Mouse (Mus musculus) left cerebral cortex, adult 9 months (tissue): ENCODE results near the gene Zfp57.
A peak's percentile ranks its signal among the peaks of the same experiment; 100 is the strongest.

Experiments
- DNase-seq, 2 experiments: peaks; one replicate each; pipeline ENCODE4 v3.0.0; 2022; ENCODE audit warnings: low spot score in 2 of 2

Gene Zfp57

GRCm38 (mm10) chr17:36995448-36995847, 5.5 kb upstream of the Zfp57 start:
- no peak for DNase-seq

- DNase-seq: peak in 1 of 2 experiments; percentile 87
Measured at GRCm38 (mm10) chr17:36997033-36997735, 3.8 kb upstream of the Zfp57 start.

GRCm38 (mm10) chr17:36998477-36998876, 2.5 kb upstream of the Zfp57 start:
- DNase-seq: no peak

- no peak for DNase-seq
Measured at GRCm38 (mm10) chr17:37002364-37003330, 1.7 kb downstream of the Zfp57 start.

- DNase-seq: no peak
Measured at GRCm38 (mm10) chr17:37003366-37003765, 2.4 kb downstream of the Zfp57 start.

- DNase-seq: no peak
Measured at GRCm38 (mm10) chr17:37008161-37008560, 7.2 kb downstream of the Zfp57 start.

- no peak for DNase-seq
Measured at GRCm38 (mm10) chr17:37009460-37010042, 8.6 kb downstream of the Zfp57 start.

- no peak for DNase-seq
Measured at GRCm38 (mm10) chr17:37011719-37012118, 10.8 kb downstream of the Zfp57 start.

- no peak for DNase-seq
Measured at GRCm38 (mm10) chr17:37012141-37012540, 11.2 kb downstream of the Zfp57 start.

GRCm38 (mm10) chr17:37016333-37016732, 15.4 kb downstream of the Zfp57 start:
- no peak for DNase-seq

GRCm38 (mm10) chr17:37018328-37018727, 17.4 kb downstream of the Zfp57 start:
- peak in 1 of 2 experiments; percentile 37 for DNase-seq

GRCm38 (mm10) chr17:37019242-37019641, 18.3 kb downstream of the Zfp57 start:
- peak; percentile 28 to 40 for DNase-seq

GRCm38 (mm10) chr17:37022628-37023576, 21.9 kb downstream of the Zfp57 start, which contains the start of gene Mog:
Gene Mog (minus strand): TSS chr17:37023398.
- peak in 1 of 2 experiments; percentile 48 for DNase-seq

- DNase-seq: no peak
Measured at GRCm38 (mm10) chr17:37026425-37026824, 25.5 kb downstream of the Zfp57 start.

- no peak for DNase-seq
Measured at GRCm38 (mm10) chr17:37027486-37027885, 26.5 kb downstream of the Zfp57 start.

GRCm38 (mm10) chr17:37028212-37028611, 27.2 kb downstream of the Zfp57 start:
- no peak for DNase-seq

GRCm38 (mm10) chr17:37028683-37029120, 27.7 kb downstream of the Zfp57 start:
- DNase-seq: peak; percentile 90 to 96

- no peak for DNase-seq
Measured at GRCm38 (mm10) chr17:37029162-37029561, 28.2 kb downstream of the Zfp57 start.

- no peak for DNase-seq
Measured at GRCm38 (mm10) chr17:37039127-37039894, 38.3 kb downstream of the Zfp57 start.

GRCm38 (mm10) chr17:37044651-37045244, 43.8 kb downstream of the Zfp57 start:
- DNase-seq: no peak
